Mouse (Mus musculus) liver, embryonic 15.5 days (tissue): ENCODE data around the gene Eln. TPM values are rescaled to one million over a fixed set of nuclear protein-coding genes. Genes with fewer than 3 reads are reported as not detected.

ENCODE experiments used
- ATAC-seq: fragments of 200-750 bp; cut with Nextera tagmentation; 2 replicates; pipeline ENCODE4 v1.8.0; 2017; ENCODE audit warnings: moderate number of reproducible peaks, mild to moderate bottlenecking, moderate library complexity; ENCODE audit not compliant: insufficient read depth
- H3K27ac ChIP-seq: fragments of 300-500 bp; sonication (generic); replicated peaks from 2 replicates; pipeline ENCODE4 v1.5.1; 2015; ENCODE audit warnings: mild to moderate bottlenecking, inconsistent platforms
- H3K27me3 ChIP-seq: fragments of 300-500 bp; sonication (generic); 2 replicates; pipeline ENCODE4 v1.6.1; 2015; ENCODE audit warnings: mild to moderate bottlenecking, inconsistent platforms
- H3K36me3 ChIP-seq: fragments of 300-500 bp; sonication (generic); replicated peaks from 2 replicates; pipeline ENCODE4 v1.6.1; 2015; ENCODE audit warnings: moderate library complexity, mild to moderate bottlenecking, inconsistent platforms
- H3K4me1 ChIP-seq: fragments of 300-500 bp; sonication (generic); replicated peaks from 2 replicates; pipeline ENCODE4 v1.6.1; 2015; ENCODE audit warnings: inconsistent platforms
- H3K4me2 ChIP-seq: fragments of 300-500 bp; sonication (generic); 2 replicates; pipeline ENCODE4 v1.6.1; 2015; ENCODE audit warnings: moderate library complexity, mild to moderate bottlenecking, inconsistent platforms
- H3K4me3 ChIP-seq: fragments of 300-500 bp; sonication (generic); replicated peaks from 2 replicates; pipeline ENCODE4 v1.5.1; 2015; ENCODE audit warnings: mild to moderate bottlenecking, inconsistent platforms
- H3K9ac ChIP-seq: fragments of 300-500 bp; sonication (generic); 2 replicates; pipeline ENCODE4 v1.6.1; 2015; ENCODE audit warnings: moderate library complexity, mild to moderate bottlenecking, inconsistent platforms
- H3K9me3 ChIP-seq: fragments of 300-500 bp; sonication (generic); replicated peaks from 2 replicates; pipeline ENCODE4 v1.6.1; 2016; ENCODE audit warnings: inconsistent platforms
- WGBS: fragments of 180-500 bp; shearing (Covaris S2); methylation state at CpG from one replicate; pipeline ENCODE4 v1.1.7; 2015; ENCODE audit warnings: mixed read lengths; ENCODE audit not compliant: insufficient replicate concordance; 5-methylcytosine and 5-hydroxymethylcytosine counted together
- polyA plus RNA-seq: library from polyadenylated mRNA; unstranded; fragments of >200 nt; fragmentation: Nextera tagmentation; extraction: Ambion mirVana; gene quantifications from 2 replicates; pipeline ENCODE4 v1.2.1, GENCODE M21; 2015

Eln gene
- polyA plus RNA-seq, 1 experiment from 2014 or later, result 5.0 TPM

DNA sequence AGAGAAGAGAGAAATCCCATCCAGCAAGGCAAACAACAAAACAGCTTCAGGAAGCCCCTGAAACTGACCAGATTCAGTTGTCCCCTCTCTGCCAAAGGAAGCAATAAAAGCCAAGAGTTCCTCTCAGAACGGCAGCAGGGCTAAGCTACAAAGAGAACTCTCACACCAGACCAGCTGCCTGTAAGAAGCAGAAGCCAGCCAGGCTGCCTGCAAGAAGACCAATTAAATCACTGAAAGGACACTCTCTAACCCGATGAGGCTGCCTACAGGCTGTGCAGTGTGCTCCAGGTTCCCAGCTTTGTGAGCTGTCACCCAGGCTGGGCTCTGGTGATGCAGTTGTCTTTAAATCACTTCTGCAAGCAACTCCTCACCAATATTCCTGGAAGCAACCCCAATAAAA lies 63.3 kb downstream of the Eln start:
- no peak overlapping the region for H3K27ac ChIP-seq
- peaks cover 25% of the 10 kb centered on the region for H3K27me3 ChIP-seq
- H3K4me1 ChIP-seq, result peaks cover 32% of the 10 kb centered on the region
- no peak overlapping the region for H3K4me3 ChIP-seq
- H3K9ac ChIP-seq, result no peak overlapping the region
- 37% methylated on average over 2 of the region's 2 CpGs for WGBS
- H3K36me3 ChIP-seq, result no peaks in the 10 kb centered on the region
- H3K9me3 ChIP-seq, result no peaks in the 10 kb centered on the region
- ATAC-seq, result no peak
- H3K4me2 ChIP-seq, result no peak overlapping the region

DNA sequence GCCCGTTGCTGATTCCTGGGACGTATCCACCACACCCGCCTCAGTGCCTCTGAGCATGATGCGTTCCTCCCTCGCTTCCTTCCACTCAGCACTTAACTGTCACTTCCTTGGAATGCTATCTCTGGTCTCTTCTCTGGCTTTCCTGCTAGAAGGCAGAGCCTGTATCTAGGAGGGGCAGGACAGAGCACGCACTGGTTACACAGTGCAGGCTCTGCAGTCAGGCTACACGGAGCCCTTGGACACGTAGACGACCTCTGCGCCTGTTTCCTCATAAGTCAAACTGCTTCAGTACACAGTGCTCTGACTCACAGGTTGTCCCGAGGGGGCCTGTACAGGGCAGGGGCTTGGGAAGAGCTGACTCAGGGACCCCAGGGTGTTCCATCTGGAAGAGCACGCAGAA lies 66.9 kb downstream of the Eln start:
- Histone ChIP-seq H3K9ac (no peak overlapping the region), H3K36me3 (no peaks in the 10 kb centered on the region), H3K4me3 (no peak overlapping the region), H3K27ac (peak overlapping the region; percentile 33; the same call in 1 of the 2 replicates), H3K4me2 (no peak overlapping the region), H3K9me3 (no peaks in the 10 kb centered on the region), H3K27me3 (no peaks in the 10 kb centered on the region), H3K4me1 (peaks cover 54% of the 10 kb centered on the region)
- 62% methylated on average over 12 of the region's 12 CpGs for WGBS
- peak; percentile 63 for ATAC-seq

DNA sequence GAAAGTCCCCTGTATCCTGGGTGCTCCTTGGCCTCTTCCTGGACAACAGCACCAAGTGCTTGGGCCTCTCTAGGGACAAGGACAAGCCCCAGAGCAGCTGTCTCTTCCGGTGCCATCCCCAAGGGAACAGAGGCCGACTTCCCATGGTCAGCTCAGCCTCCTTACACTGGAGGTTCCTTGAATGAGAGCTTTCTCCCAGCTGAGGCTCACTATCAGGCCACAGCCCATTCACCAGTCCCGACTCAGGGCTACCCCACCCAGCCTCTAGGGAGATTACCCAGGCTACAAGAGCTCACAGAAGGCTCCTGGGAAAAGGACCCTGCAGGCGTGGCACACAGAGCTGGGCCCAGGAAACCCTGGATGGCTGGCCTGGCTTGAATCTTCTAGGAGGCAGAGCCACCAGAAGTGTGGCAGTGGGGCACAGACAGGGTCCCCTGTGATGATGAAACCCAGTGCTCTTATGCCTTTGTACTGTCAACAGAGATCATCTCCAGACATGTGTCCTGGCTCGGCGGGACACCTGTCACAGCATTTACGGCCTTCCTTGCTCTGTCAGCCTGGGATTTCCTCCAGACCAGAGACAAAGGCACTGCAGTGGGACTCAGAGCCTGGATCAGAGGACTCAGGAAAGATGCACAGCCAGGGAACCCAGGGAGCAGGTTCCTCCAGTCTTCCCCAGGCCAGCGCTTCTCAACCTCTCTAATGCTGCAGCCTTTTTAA lies 68.1 kb downstream of the Eln start:
- Histone ChIP-seq H3K27ac (0 out of 2 replicates have a peak overlapping the region, but pooled peaks have one; percentile 8), H3K4me1 (peaks cover 54% of the 10 kb centered on the region), H3K4me2 (peak overlapping the region; percentile 3; the same call in 1 of the 2 replicates), H3K27me3 (no peaks in the 10 kb centered on the region), H3K36me3 (no peaks in the 10 kb centered on the region), H3K9me3 (no peaks in the 10 kb centered on the region), H3K4me3 (no peak overlapping the region), H3K9ac (no peak overlapping the region)
- ATAC-seq, result no peak
- WGBS, result 57% methylated on average over 8 of the region's 8 CpGs

DNA sequence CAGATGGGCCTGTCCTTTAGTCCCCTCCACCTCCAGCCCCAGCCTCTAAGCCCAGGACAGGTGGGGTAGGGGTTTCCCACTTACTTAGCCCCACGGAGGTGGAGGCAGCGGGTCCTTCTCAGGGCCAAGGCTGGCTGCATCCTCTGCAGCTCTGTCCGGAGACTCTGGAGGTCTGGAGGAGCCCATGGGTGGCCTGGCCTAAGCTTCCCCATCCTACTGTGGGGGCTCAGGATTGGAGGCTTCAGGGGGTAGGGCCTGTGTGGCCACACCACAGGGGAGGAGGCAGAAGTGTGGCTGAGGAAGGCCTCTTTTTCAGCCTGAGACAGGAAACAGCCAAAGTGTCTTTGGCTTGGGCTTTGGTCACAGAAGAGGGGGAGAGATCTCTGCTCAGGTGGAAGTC lies 69.1 kb downstream of the Eln start:
- ATAC-seq, result no peak
- H3K9me3 ChIP-seq, result no peaks in the 10 kb centered on the region
- H3K27me3 ChIP-seq, result no peaks in the 10 kb centered on the region
- 0 out of 2 replicates have a peak overlapping the region, but pooled peaks have one; percentile 24 for H3K4me3 ChIP-seq
- WGBS, result 37% methylated on average over 3 of the region's 3 CpGs
- H3K36me3 ChIP-seq, result no peaks in the 10 kb centered on the region
- peaks cover 54% of the 10 kb centered on the region for H3K4me1 ChIP-seq
- H3K27ac ChIP-seq, result no peak overlapping the region
- H3K4me2 ChIP-seq, result peak overlapping the region; percentile 30; the same call in 1 of the 2 replicates
- no peak overlapping the region for H3K9ac ChIP-seq

DNA sequence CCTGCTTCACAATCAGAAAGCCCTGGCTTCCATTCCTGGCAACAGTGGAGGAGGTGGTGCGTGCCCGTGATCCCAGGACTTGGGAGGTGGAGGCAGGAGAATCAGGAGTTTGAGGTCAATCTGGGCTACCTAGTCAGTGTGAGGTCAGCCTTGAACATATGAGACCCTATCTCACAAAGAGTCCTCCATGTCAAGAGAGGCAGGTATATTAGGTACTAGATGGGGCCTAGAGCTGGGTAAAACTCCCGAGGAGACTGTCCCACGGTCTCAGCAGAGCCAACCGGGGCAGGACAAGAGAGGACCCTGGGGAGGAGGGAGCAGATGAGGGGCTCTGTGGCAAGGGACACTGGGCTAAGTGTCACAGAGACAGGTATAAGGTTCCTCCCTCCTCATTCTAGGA lies 69.6 kb downstream of the Eln start:
- Histone ChIP-seq H3K36me3 (no peaks in the 10 kb centered on the region), H3K27ac (no peak overlapping the region), H3K4me3 (no peak overlapping the region), H3K9ac (no peak overlapping the region), H3K9me3 (no peaks in the 10 kb centered on the region), H3K4me1 (peaks cover 54% of the 10 kb centered on the region), H3K27me3 (no peaks in the 10 kb centered on the region), H3K4me2 (peak overlapping the region; percentile 30; the same call in 1 of the 2 replicates)
- 66% methylated on average over 5 of the region's 5 CpGs for WGBS
- no peak for ATAC-seq

DNA sequence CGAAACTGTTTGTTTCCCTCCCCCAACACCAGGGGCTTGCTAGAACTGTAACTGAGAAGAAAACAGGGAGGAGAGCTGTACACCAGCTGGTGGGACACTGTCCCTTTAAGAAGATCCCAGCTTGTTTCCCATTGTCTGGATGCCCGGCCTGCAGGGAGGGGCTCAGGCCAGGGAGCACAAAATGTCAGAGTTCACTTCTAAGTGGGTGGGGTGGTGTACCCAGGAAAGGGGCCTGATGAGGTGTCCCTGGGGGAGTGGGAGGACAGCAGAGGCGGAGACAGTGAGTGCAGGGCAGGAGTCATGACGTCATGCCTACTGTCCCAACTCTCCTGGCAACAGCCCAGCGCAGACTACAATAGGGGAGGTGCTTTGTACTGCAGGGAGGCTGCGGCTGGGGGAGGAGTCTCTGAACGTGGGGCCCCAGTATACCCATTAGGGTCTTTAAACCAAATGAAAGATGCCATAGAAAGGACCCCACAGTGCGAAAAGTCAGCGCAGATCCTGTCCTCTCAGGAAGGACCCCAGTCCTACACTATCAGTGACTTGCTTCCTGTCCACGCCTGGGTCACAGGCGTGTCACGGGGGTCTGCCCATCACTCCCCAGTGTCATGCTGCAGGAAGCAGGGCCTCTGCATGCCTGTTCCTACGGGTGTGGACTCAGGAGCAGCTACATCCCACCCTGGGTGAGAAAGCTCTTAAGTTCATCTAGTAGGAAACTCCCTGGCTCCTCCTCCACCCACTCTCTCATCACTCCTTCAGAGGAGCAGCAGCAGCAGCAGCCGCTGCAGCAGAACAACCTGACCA lies 71.0 kb downstream of the Eln start:
- Histone ChIP-seq H3K9ac (0 out of 2 replicates have a peak overlapping the region, but pooled peaks have one; percentile 2), H3K4me3 (peak overlapping the region; percentile 33), H3K27me3 (no peaks in the 10 kb centered on the region), H3K36me3 (no peaks in the 10 kb centered on the region), H3K27ac (peak overlapping the region; percentile 33; the same call in 1 of the 2 replicates), H3K4me1 (peaks cover 54% of the 10 kb centered on the region), H3K4me2 (peak overlapping the region; percentile 58), H3K9me3 (no peaks in the 10 kb centered on the region)
- peak; percentile 56 for ATAC-seq
- WGBS, result 6% methylated on average over 14 of the region's 14 CpGs

DNA sequence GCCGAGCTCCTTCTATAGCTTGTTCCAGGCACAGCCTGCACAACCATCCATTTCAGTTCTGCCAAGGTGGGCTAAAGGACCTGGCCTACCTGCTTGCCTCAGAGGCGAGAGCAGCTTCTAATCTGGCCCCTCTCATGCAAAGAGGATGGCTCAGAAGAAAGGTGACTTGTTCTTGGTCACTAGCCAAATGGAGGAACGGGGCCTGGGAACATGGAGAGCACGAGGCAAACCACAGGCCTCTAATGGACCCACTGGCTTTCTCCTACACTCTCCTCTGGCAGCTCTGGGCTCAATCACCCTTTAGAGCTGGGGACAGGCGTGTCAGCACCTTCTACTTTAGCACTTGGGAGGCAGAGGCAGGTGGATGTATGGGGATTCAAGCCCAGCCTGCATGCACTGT lies 72.1 kb downstream of the Eln start:
- H3K27me3 ChIP-seq, result no peaks in the 10 kb centered on the region
- H3K36me3 ChIP-seq, result no peaks in the 10 kb centered on the region
- H3K9me3 ChIP-seq, result no peaks in the 10 kb centered on the region
- no peak overlapping the region for H3K4me2 ChIP-seq
- H3K4me1 ChIP-seq, result peaks cover 45% of the 10 kb centered on the region
- H3K27ac ChIP-seq, result no peak overlapping the region
- no peak for ATAC-seq
- H3K4me3 ChIP-seq, result no peak overlapping the region
- H3K9ac ChIP-seq, result no peak overlapping the region
- 56% methylated on average over 5 of the region's 5 CpGs for WGBS

DNA sequence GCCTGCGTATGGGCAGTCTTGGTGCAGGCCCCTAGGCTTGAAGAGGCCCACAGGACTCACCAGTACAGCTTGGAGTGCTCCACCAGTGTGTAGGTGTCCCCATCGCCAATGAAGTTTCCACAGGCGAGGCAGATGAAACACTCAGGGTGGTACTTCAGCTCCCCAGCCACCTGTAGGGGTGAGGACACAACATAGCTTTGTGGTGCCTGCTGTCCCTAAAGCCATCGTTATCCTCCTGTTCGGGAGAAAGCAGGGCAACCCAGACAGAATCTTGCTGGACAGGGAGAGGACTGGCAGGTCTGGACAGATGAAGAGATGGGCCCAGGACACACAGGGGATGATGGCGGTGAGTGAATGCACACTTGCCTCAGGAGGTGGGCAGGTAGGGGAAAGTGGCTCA lies 74.5 kb downstream of the Eln start:
- Histone ChIP-seq H3K27ac (no peak overlapping the region), H3K27me3 (no peaks in the 10 kb centered on the region), H3K4me3 (no peak overlapping the region), H3K4me2 (no peak overlapping the region), H3K36me3 (no peaks in the 10 kb centered on the region), H3K4me1 (peaks cover 22% of the 10 kb centered on the region), H3K9ac (no peak overlapping the region), H3K9me3 (no peaks in the 10 kb centered on the region)
- ATAC-seq, result no peak
- 74% methylated on average over 6 of the region's 6 CpGs for WGBS

DNA sequence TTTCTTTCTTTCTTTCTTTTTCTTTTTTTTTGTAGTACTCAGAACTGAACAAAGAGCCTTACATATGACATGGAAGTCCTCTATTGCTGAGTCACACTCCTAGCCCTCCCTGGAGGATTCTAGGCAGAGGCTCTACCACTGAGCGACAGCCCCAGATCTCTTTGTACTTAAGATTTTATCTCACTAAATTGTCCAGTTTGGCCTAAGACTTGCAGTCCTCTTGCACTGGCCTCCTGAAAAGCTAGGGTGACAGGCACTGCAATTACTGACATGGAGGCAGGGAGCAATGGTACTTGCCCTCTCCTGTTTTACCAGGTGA lies 75.0 kb downstream of the Eln start:
- no peaks in the 10 kb centered on the region for H3K36me3 ChIP-seq
- no peak overlapping the region for H3K9ac ChIP-seq
- H3K4me1 ChIP-seq, result peaks cover 18% of the 10 kb centered on the region
- no peaks in the 10 kb centered on the region for H3K9me3 ChIP-seq
- no peak overlapping the region for H3K4me2 ChIP-seq
- no peaks in the 10 kb centered on the region for H3K27me3 ChIP-seq
- 52% methylated on average over 1 of the region's 1 CpGs for WGBS
- ATAC-seq, result no peak
- no peak overlapping the region for H3K4me3 ChIP-seq
- H3K27ac ChIP-seq, result no peak overlapping the region

DNA sequence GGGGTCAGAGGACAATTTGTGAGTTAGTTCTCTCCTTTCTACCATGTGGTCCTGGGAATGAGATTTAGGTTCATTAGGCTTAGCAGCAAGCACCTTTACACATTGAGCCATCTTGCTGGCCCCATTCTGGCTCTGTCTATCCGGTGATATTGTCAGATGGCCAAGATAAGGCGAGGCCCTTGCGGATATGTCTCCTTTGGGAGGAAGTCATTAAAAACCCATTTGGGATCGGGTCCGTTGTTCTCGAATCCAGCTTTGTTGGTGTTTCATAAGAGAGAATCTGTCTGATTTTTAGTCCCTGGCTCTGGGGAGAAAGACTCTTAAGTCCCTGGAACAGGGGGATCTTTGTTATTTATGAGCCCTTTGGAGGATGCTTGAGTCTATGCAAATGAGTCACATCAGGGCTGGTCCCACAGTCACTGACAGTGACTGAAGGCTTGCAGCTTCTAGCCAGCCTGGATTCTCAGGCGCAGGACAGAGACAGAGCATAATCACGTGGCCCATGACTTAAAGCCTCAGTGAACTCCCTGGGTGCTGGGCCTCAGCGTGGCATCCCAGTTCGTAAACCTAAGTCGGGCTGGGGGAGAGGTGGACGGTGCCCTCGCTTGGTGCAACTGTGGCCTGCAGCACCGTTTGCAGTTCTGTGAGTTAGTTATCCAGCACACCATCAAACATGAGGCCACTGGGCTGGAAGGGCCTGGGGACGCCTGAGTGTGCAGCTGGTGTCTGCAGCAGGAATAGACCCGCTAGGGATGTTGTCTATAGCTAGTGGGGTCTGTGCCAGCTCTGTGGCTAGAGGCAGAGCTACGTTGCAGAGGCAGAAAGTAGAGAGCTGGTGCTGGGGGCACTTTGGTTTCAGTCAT lies 75.6 kb downstream of the Eln start:
- Histone ChIP-seq H3K36me3 (no peaks in the 10 kb centered on the region), H3K4me2 (no peak overlapping the region), H3K4me1 (peaks cover 13% of the 10 kb centered on the region), H3K27me3 (no peaks in the 10 kb centered on the region), H3K9me3 (no peaks in the 10 kb centered on the region), H3K4me3 (no peak overlapping the region), H3K27ac (no peak overlapping the region), H3K9ac (no peak overlapping the region)
- ATAC-seq, result no peak
- WGBS, result 70% methylated on average over 17 of the region's 17 CpGs
